Mouse (Mus musculus) olfactory bulb, adult 2 months (tissue): ENCODE results near the gene Cad.

Experiments used
- CTCF ChIP-seq: fragments of 200-500 bp; IDR thresholded peaks from 2 replicates; pipeline ENCODE4 v1.5.1; 2012; ENCODE audit warnings: low read depth, mild to moderate bottlenecking, low read length, moderate library complexity; ENCODE audit not compliant: insufficient read depth
- POLR2A ChIP-seq: fragments of 200-500 bp; IDR thresholded peaks from 2 replicates; pipeline ENCODE4 v1.6.1; 2012; ENCODE audit warnings: mild to moderate bottlenecking, low read depth, low read length, moderate library complexity; ENCODE audit not compliant: insufficient read depth

- TF ChIP-seq POLR2A = no peak
- TF ChIP-seq CTCF = no peak
Observed at GRCm38 (mm10) chr5:31123481-31123880, 68.9 kb downstream of the Cad start.
